Mouse (Mus musculus): ENCODE results near the gene Sds.

GRCm38 (mm10) chr5:120522649-120523048 lies 46.3 kb downstream of the Sds start:
- TF ChIP-seq CTCF (IDR thresholded peaks at IDR 0.05; ENCODE audit: low read depth, low read length) (no peak), TAL1 (conservative IDR thresholded peaks at IDR 0.05; ENCODE audit: low read depth, low read length) (no peak), GATA2 (IDR thresholded peaks at IDR 0.05; ENCODE audit: borderline replicate concordance, low read depth, low read length) (no peak), GATA1 (IDR thresholded peaks at IDR 0.05; ENCODE audit: borderline replicate concordance, low read length) (no peak), POLR2AphosphoS5 (IDR thresholded peaks at IDR 0.05; ENCODE audit: insufficient replicate concordance, low read depth, low read length) (no peak)
